Comparison of ENCODE assay signal across 23 mouse cellular contexts in the genomic region with DNA sequence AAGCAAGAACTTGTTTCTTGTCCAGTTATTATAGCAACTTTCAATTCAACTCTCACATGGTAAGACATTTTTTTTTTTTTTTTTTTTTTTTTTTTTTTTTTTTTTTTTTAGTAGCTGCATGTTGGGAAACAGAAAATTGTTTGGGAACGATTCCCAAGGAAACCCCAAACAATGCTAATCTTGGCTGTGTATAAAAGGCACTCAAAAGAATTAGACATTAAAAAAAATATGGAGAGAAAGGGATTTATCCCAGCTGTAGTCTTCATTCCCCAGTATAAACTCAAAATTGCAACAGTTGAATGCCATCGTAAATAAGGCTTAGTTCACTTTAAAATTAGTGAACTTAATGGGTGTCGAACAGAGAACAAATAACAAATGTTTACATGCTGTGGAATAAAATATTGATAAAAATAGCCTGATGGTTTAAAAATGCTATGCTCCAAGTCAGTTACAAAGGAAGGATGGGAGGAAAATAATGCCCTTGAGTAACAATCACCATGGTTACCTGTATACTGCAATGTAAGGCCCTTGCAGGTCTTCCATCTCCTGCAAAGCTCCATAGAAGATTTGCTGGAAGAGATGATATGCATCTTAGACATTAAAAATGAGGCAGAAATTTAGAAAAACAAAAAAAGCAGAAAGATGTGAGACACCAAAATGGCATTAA. TPM values are rescaled to one million over a fixed set of nuclear protein-coding genes. Genes with fewer than 3 reads are reported as not detected.
DNase-seq lines count a peak whose midpoint lies in the region; ATAC-seq and TF ChIP-seq lines count a peak whose summit lies in the region.
"Had no signal": no experiment of that assay in that cellular context is flagged by ENCODE, and none has a peak within 500 bp of the region (broad histone marks: within the 10 kb centered on the region; RNA-seq: fewer than 3 reads in every experiment).

No protein-coding gene starts in this region.

- H3K27me3 ChIP-seq in kidney, postnatal 0 days (ENCODE audit: insufficient read depth, low read length), result no peaks in the 10 kb centered on the region
- H3K27me3 ChIP-seq in lung, postnatal 0 days (replicated peaks; ENCODE audit: insufficient read depth, low read length), result no peaks in the 10 kb centered on the region
- no peaks in the 10 kb centered on the region for H3K27me3 ChIP-seq in hindbrain, embryonic 14.5 days (ENCODE audit: control insufficient read depth, insufficient read depth, low read length)
- H3K27me3 ChIP-seq: embryonic facial prominence, embryonic 15.5 days; heart, embryonic 13.5 days had no signal

- no peaks in the 10 kb centered on the region for H3K36me3 ChIP-seq in kidney, postnatal 0 days (ENCODE audit: insufficient read depth, low read length)
- no peaks in the 10 kb centered on the region for H3K36me3 ChIP-seq in lung, postnatal 0 days (ENCODE audit: insufficient read depth, low read length)
- H3K36me3 ChIP-seq in ES-E14 (ENCODE audit: control insufficient read depth, insufficient read depth, low read length, poor library complexity, severe bottlenecking), result no peaks in the 10 kb centered on the region
- H3K36me3 ChIP-seq in hindbrain, embryonic 14.5 days (replicated peaks; ENCODE audit: control insufficient read depth, insufficient read depth), result no peaks in the 10 kb centered on the region
- H3K36me3 ChIP-seq: embryonic facial prominence, embryonic 15.5 days; forebrain, embryonic 10.5 days; heart, embryonic 13.5 days had no signal

- 69% methylated on average over 3 of the region's 3 CpGs for WGBS in kidney, postnatal 0 days
- 53% methylated on average over 3 of the region's 3 CpGs for WGBS in lung, postnatal 0 days
- WGBS in olfactory bulb, adult 2 months, result 32% methylated on average over 3 of the region's 3 CpGs
- WGBS in hindbrain, embryonic 14.5 days, result 88% methylated on average over 3 of the region's 3 CpGs

- in situ Hi-C loops in ES-E14 (cut with MboI; ENCODE audit: low sequenced_read_pairs in 2 of 2, unreplicated experiment in 2 of 2), result no loop called here

- TF ChIP-seq CTCF in kidney, postnatal 0 days (IDR thresholded peaks at IDR 0.05; ENCODE audit: low read depth), result no peak
- no peak for TF ChIP-seq CTCF in lung, postnatal 0 days (IDR thresholded peaks at IDR 0.05)
- no peak for TF ChIP-seq CTCF in olfactory bulb, adult 2 months (IDR thresholded peaks at IDR 0.05; ENCODE audit: insufficient read depth, low read depth, low read length)

- ATAC-seq in kidney, postnatal 0 days (replicated peaks; ENCODE audit: low FRiP score, low read depth), result no peak
- peak; percentile 77 for ATAC-seq in lung, postnatal 0 days
- no peak for ATAC-seq in hindbrain, embryonic 14.5 days (ENCODE audit: low FRiP score)
- ATAC-seq: CD4-positive, CD25-positive, alpha-beta regulatory T cell, adult 4 months; forebrain, embryonic 14.5 days; hindbrain, embryonic 16.5 days had no signal

- H3K9me3 ChIP-seq in kidney, postnatal 0 days (replicated peaks; ENCODE audit: low read length), result no peaks in the 10 kb centered on the region
- no peaks in the 10 kb centered on the region for H3K9me3 ChIP-seq in lung, postnatal 0 days (ENCODE audit: low read length)
- no peaks in the 10 kb centered on the region for H3K9me3 ChIP-seq in ES-E14 (ENCODE audit: control insufficient read depth, insufficient read depth, low read depth, low read length)
- no peaks in the 10 kb centered on the region for H3K9me3 ChIP-seq in hindbrain, embryonic 14.5 days (ENCODE audit: control insufficient read depth, low read length)
- H3K9me3 ChIP-seq: embryonic facial prominence, embryonic 15.5 days; forebrain, embryonic 10.5 days; heart, embryonic 13.5 days had no signal

- TF ChIP-seq EP300 in lung, postnatal 0 days (IDR thresholded peaks at IDR 0.05), result peak; percentile 39; the same call in 1 of the 2 replicates

- no peak overlapping the region for H3K9ac ChIP-seq in kidney, postnatal 0 days (ENCODE audit: low read depth, low read length)
- no peak overlapping the region for H3K9ac ChIP-seq in lung, postnatal 0 days (replicated peaks; ENCODE audit: low read depth)
- no peak overlapping the region for H3K9ac ChIP-seq in ES-E14 (ENCODE audit: insufficient read depth, low read depth, low read length, poor library complexity, severe bottlenecking)
- H3K9ac ChIP-seq in hindbrain, embryonic 14.5 days, result no peak overlapping the region
- H3K9ac ChIP-seq: embryonic facial prominence, embryonic 15.5 days; heart, embryonic 13.5 days had no signal

- H3K4me3 ChIP-seq in kidney, postnatal 0 days (replicated peaks; ENCODE audit: low read depth, low read length), result no peak overlapping the region
- H3K4me3 ChIP-seq in lung, postnatal 0 days (ENCODE audit: low read depth, low read length), result no peak overlapping the region
- H3K4me3 ChIP-seq in ES-E14 (ENCODE audit: insufficient read depth in 1 of 2, low read depth in 1 of 2, low read length in 2 of 2, poor library complexity in 1 of 2, severe bottlenecking in 1 of 2), result no peak overlapping the region
- H3K4me3 ChIP-seq in olfactory bulb, adult 2 months (ENCODE audit: insufficient read depth, low read depth, low read length), result no peak overlapping the region
- no peak overlapping the region for H3K4me3 ChIP-seq in hindbrain, embryonic 14.5 days (replicated peaks; ENCODE audit: low read length)
- H3K4me3 ChIP-seq: embryonic facial prominence, embryonic 15.5 days; erythroblast, embryonic 14.5 days; forebrain, embryonic 10.5 days; gastrocnemius, adult 2 months; heart, embryonic 13.5 days had no signal

- H3K4me1 ChIP-seq in kidney, postnatal 0 days (replicated peaks; ENCODE audit: insufficient read depth, low read length), result no peaks in the 10 kb centered on the region
- H3K4me1 ChIP-seq in lung, postnatal 0 days (ENCODE audit: insufficient read depth, low read depth, low read length), result no peaks in the 10 kb centered on the region
- no peaks in the 10 kb centered on the region for H3K4me1 ChIP-seq in ES-E14 (ENCODE audit: control insufficient read depth in 2 of 2, insufficient read depth in 2 of 2, low read length in 2 of 2, poor library complexity in 1 of 2)
- peaks cover 2% of the 10 kb centered on the region; the same call in 1 of the 2 replicates for H3K4me1 ChIP-seq in olfactory bulb, adult 2 months (ENCODE audit: control insufficient read depth, insufficient read depth, low read length)
- H3K4me1 ChIP-seq in hindbrain, embryonic 14.5 days (replicated peaks; ENCODE audit: control insufficient read depth, insufficient read depth, low read length), result no peaks in the 10 kb centered on the region
- H3K4me1 ChIP-seq: forebrain, embryonic 10.5 days had no signal

- H3K27ac ChIP-seq in kidney, postnatal 0 days, result no peak overlapping the region
- H3K27ac ChIP-seq in lung, postnatal 0 days (ENCODE audit: low read length), result no peak overlapping the region
- no peak overlapping the region for H3K27ac ChIP-seq in ES-E14 (ENCODE audit: insufficient read depth, low read depth, low read length, poor library complexity, severe bottlenecking)
- H3K27ac ChIP-seq in olfactory bulb, adult 2 months (ENCODE audit: insufficient read depth, low read depth, low read length), result 0 out of 2 replicates have a peak overlapping the region, but pooled peaks have one; percentile 8
- no peak overlapping the region for H3K27ac ChIP-seq in hindbrain, embryonic 14.5 days
- H3K27ac ChIP-seq: embryonic facial prominence, embryonic 15.5 days; forebrain, embryonic 10.5 days; gastrocnemius, adult 2 months; heart, embryonic 13.5 days had no signal

- H3K4me2 ChIP-seq in kidney, postnatal 0 days (ENCODE audit: low read length), result no peak overlapping the region
- H3K4me2 ChIP-seq in lung, postnatal 0 days (replicated peaks; ENCODE audit: low read depth, low read length), result no peak overlapping the region
- no peak overlapping the region for H3K4me2 ChIP-seq in hindbrain, embryonic 14.5 days (replicated peaks)
- H3K4me2 ChIP-seq: embryonic facial prominence, embryonic 15.5 days; heart, embryonic 13.5 days had no signal

- DNase-seq in kidney, postnatal 0 days (ENCODE audit: low spot score), result peak; percentile 82
- no peak for DNase-seq in kidney, postnatal 36 days
- DNase-seq in lung, postnatal 0 days (ENCODE audit: low spot score), result peak; percentile 85
- DNase-seq in lung, postnatal 25 days (ENCODE audit: low spot score), result no peak
- DNase-seq in ES-E14 (ENCODE audit: low read depth, low spot score), result no peak
- DNase-seq in hindbrain, embryonic 14.5 days (ENCODE audit: low spot score), result no peak
- DNase-seq: adrenal gland, postnatal 25 days; B cell, adult 2 months; cerebellum, adult 11 months; cerebellum, adult 8-10 months; cerebellum, postnatal 14 days; embryo, embryonic 11 days; gastrocnemius, adult 2 months; gastrocnemius, postnatal 25 days; heart, postnatal 36 days had no signal

- TF ChIP-seq POLR2A in olfactory bulb, adult 2 months (IDR thresholded peaks at IDR 0.05; ENCODE audit: insufficient read depth, low read depth, low read length), result no peak

TF ChIP-seq in ES-E14, 5 proteins besides CTCF, POLR2A, EP300 and RAD21:
- no peak for TF ChIP-seq ZC3H11A (IDR thresholded peaks at IDR 0.05; ENCODE audit: borderline replicate concordance, low read depth, low read length)
- TF ChIP-seq CHD2 (IDR thresholded peaks at IDR 0.05; ENCODE audit: low read depth, low read length), result no peak
- TF ChIP-seq ZNF384 (IDR thresholded peaks at IDR 0.05; ENCODE audit: low read depth, low read length), result peak; percentile 32; the same call in 1 of the 2 replicates

RNA-seq across cellular contexts. Expression of a gene that starts 42.3 kb away (rescaled TPM):
- polyA plus RNA-seq in kidney, postnatal 0 days (2015; fragmentation: Nextera tagmentation; extraction: Ambion mirVana), result 16.3 and 22.3 TPM in 2 replicates
- polyA plus RNA-seq in lung, postnatal 0 days (2015; fragmentation: Nextera tagmentation; extraction: Ambion mirVana), result 23.7 and 34.1 TPM in 2 replicates
- total RNA-seq in ES-E14 (2012; rRNA removed), result 24.9 and 31.2 TPM in 2 replicates
- polyA plus RNA-seq in olfactory bulb, adult 2 months (2012; ENCODE audit: insufficient read depth, insufficient read length, low replicate concordance, missing spikeins), result not detected in 2 replicates
- polyA plus RNA-seq in hindbrain, embryonic 14.5 days (2014; fragmentation: Nextera tagmentation; extraction: Ambion mirVana), result 12.8 and 13.2 TPM in 2 replicates

Comparison
In these comparisons a context has a peak if more than half of its experiments do, and no peak if none do; other contexts are left out.
1. DNase-seq: peak in kidney, postnatal 0 days (single experiment) and lung, postnatal 0 days (single experiment); none in kidney, postnatal 36 days (0 of 2), lung, postnatal 25 days (single experiment), ES-E14 (single experiment) and hindbrain, embryonic 14.5 days (single experiment).
2. RNA of a gene that starts 42.3 kb away (polyA plus RNA-seq): 23.7 to 34.1 TPM in lung, postnatal 0 days, 16.3 to 22.3 TPM in kidney, postnatal 0 days and 12.8 to 13.2 TPM in hindbrain, embryonic 14.5 days; not detected in olfactory bulb, adult 2 months; every median in the first group is over 10 times any median in the second.